Mouse (Mus musculus) lung, embryonic 14.5 days (tissue): ENCODE measurements around the gene Prss16. TPM values are rescaled to one million over a fixed set of nuclear protein-coding genes. Genes with fewer than 3 reads are reported as not detected.

Experiments used
- ATAC-seq: fragments of 200-750 bp; cut with Nextera tagmentation; 2 replicates; pipeline ENCODE4 v1.8.0; 2017; ENCODE audit warnings: mild to moderate bottlenecking, moderate TSS enrichment, moderate library complexity; ENCODE audit not compliant: insufficient read depth
- DNase-seq: peaks from one replicate; pipeline ENCODE4 v3.0.0-alpha.2; 2015
- H3K27ac ChIP-seq: fragments of 300-500 bp; sonication (generic); 2 replicates; pipeline ENCODE4 v1.5.1; 2014; ENCODE audit warnings: low read depth, mild to moderate bottlenecking, moderate library complexity
- H3K27me3 ChIP-seq: fragments of 300-500 bp; sonication (generic); 2 replicates; pipeline ENCODE4 v1.6.1; 2014; ENCODE audit warnings: low read length, control low read depth; ENCODE audit not compliant: insufficient read depth
- H3K36me3 ChIP-seq: fragments of 300-500 bp; sonication (generic); 2 replicates; pipeline ENCODE4 v1.6.1; 2014; ENCODE audit warnings: control low read depth; ENCODE audit not compliant: insufficient read depth
- H3K4me1 ChIP-seq: fragments of 300-500 bp; sonication (generic); 2 replicates; pipeline ENCODE4 v1.6.1; 2014; ENCODE audit warnings: antibody characterized with exemption, control low read depth; ENCODE audit not compliant: insufficient read depth
- H3K4me2 ChIP-seq: fragments of 300-500 bp; sonication (generic); 2 replicates; pipeline ENCODE4 v1.6.1; 2014; ENCODE audit warnings: mild to moderate bottlenecking
- H3K4me3 ChIP-seq: fragments of 300-500 bp; sonication (generic); 2 replicates; pipeline ENCODE4 v1.5.1; 2014; ENCODE audit warnings: low read depth, low read length
- H3K9ac ChIP-seq: fragments of 300-500 bp; sonication (generic); 2 replicates; pipeline ENCODE4 v1.6.1; 2014
- H3K9me3 ChIP-seq: fragments of 300-500 bp; sonication (generic); 2 replicates; pipeline ENCODE4 v1.6.1; 2016; ENCODE audit warnings: low read depth, low read length, control low read depth
- CTCF ChIP-seq: IDR thresholded peaks from 2 replicates; pipeline ENCODE4 v1.5.1; 2016; ENCODE audit warnings: antibody characterized with exemption, low read depth
- WGBS: fragments of 180-500 bp; shearing (Covaris S2); extraction: QIAGEN DNeasy Blood & Tissue Kit; methylation state at CpG from one replicate; pipeline ENCODE4 v1.1.7; 2014; 5-methylcytosine and 5-hydroxymethylcytosine counted together
- polyA plus RNA-seq: library from polyadenylated mRNA; unstranded; fragments of >200 nt; fragmentation: Nextera tagmentation; extraction: Ambion mirVana; gene quantifications from 2 replicates; pipeline ENCODE4 v1.2.1, GENCODE M21; 2014

Gene Prss16
- 1.6 and 2.0 TPM in 2 replicates for polyA plus RNA-seq

DNA sequence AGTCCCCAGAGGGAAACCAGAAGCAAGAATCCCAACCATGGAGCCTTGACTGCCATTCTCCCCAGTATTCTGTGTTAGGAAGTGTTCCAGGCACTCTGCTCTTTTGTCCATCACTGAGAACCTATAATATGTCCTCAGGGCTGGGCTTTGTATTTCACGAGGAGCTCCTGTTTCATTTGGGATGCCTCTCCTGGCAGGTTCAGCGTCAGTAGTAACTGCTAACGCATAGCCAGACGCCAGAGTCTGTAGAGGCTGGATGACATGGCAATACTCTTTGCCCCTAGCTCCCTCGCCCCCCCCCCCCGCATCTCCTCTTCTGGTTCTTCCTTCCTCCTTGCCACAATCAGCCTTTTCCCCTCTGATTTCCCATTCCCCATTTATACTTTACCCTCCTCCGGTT lies at the start of gene Prss16:
Gene Prss16 (minus strand): TSS at position 101 of the 400 bp plus-strand sequence.
- H3K27ac ChIP-seq: no peak within 1 kb of the TSS
- WGBS: 41% methylated on average over 7 of the region's 7 CpGs

DNA sequence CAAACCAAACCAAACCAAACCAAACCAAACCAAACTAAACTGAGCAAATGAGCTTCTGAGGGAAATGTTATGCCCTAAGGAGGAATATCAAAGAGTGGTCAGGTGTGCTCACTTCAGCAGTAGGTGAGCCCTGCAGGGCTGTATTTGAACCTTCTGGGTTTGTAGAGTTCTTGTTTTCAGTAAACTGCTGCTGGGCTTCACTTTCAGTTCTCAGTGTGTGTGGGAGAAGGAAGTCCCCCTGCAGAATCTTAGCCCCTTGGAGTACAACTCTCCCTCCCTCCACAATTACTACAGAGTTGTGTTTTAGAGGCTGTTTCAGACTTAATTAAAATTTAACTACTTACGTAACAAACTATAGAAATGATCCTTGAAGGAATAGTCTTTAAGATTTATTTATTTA lies 44.2 kb upstream of the Prss16 start:
- H3K4me1 ChIP-seq: no peaks in the 10 kb centered on the region
- ATAC-seq (no peak), DNase-seq (no peak)
- H3K4me3 ChIP-seq: no peak overlapping the region
- no peaks in the 10 kb centered on the region for H3K9me3 ChIP-seq
- no peak overlapping the region for H3K4me2 ChIP-seq
- 92% methylated on average over 1 of the region's 1 CpGs for WGBS
- TF ChIP-seq CTCF: no peak
- H3K9ac ChIP-seq: no peak overlapping the region
- H3K27ac ChIP-seq: no peak overlapping the region
- no peaks in the 10 kb centered on the region for H3K36me3 ChIP-seq
- no peaks in the 10 kb centered on the region for H3K27me3 ChIP-seq

More for the DNA sequence above, at the start of gene Prss16:
- TF ChIP-seq CTCF: no peak
- Histone ChIP-seq H3K36me3 (no peaks in the 10 kb centered on the region), H3K4me1 (no peaks in the 10 kb centered on the region), H3K27me3 (peaks cover 71% of the 10 kb centered on the region), H3K9me3 (no peaks in the 10 kb centered on the region), H3K9ac (no peak within 1 kb of the TSS), H3K4me3 (no peak within 1 kb of the TSS), H3K4me2 (no peak within 1 kb of the TSS)
- no peak for DNase-seq
- no peak for ATAC-seq

DNA sequence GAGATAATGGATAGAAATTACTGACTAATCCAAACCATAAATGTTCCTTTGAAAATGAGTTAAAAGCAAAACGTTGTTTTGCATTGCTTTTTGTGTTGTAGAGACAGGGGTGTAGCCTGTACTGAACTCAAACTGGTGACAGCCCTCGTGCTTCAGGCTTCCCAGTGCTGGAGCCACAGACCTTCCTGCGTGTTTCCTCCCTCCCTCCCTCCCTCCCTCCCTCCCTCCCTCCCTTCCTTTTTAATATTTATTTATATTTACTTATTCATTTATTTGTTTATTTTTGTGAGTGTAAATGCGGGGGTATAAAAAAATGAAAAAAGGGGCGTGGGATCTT lies 41.9 kb upstream of the Prss16 start:
- 8% methylated on average over 5 of the region's 5 CpGs for WGBS
- Histone ChIP-seq H3K27me3 (no peaks in the 10 kb centered on the region), H3K4me2 (peak overlapping the region; percentile 76), H3K4me1 (no peaks in the 10 kb centered on the region), H3K27ac (peak overlapping the region; percentile 87), H3K4me3 (peak overlapping the region; percentile 40), H3K36me3 (no peaks in the 10 kb centered on the region), H3K9ac (peak overlapping the region; percentile 47), H3K9me3 (no peaks in the 10 kb centered on the region)
- no peak for DNase-seq
- TF ChIP-seq CTCF: no peak
- no peak for ATAC-seq

- WGBS: under 1% methylated on average over 52 of the region's 52 CpGs
- peak; percentile 85 for TF ChIP-seq CTCF
- peak; percentile 97 for DNase-seq
- Histone ChIP-seq H3K4me2 (peak overlapping the region; percentile 76), H3K4me1 (no peaks in the 10 kb centered on the region), H3K9me3 (no peaks in the 10 kb centered on the region), H3K27me3 (no peaks in the 10 kb centered on the region), H3K36me3 (no peaks in the 10 kb centered on the region), H3K27ac (peak overlapping the region; percentile 87), H3K4me3 (peak overlapping the region; percentile 40), H3K9ac (peak overlapping the region; percentile 47)
- ATAC-seq: peak; percentile 94
Measured at GRCm38 (mm10) chr13:22050591-22051522, 41.3 kb upstream of the Prss16 start.

GRCm38 (mm10) chr13:22049737-22050440 lies 40.3 kb upstream of the Prss16 start:
- peak overlapping the region; percentile 47 for H3K9ac ChIP-seq
- no peak for TF ChIP-seq CTCF
- H3K27ac ChIP-seq: peak overlapping the region; percentile 87
- no peaks in the 10 kb centered on the region for H3K27me3 ChIP-seq
- H3K36me3 ChIP-seq: no peaks in the 10 kb centered on the region
- ATAC-seq: peak; percentile 62
- H3K4me2 ChIP-seq: peak overlapping the region; percentile 76
- under 1% methylated on average over 14 of the region's 14 CpGs for WGBS
- no peaks in the 10 kb centered on the region for H3K9me3 ChIP-seq
- peak; percentile 86 for DNase-seq
- H3K4me3 ChIP-seq: peak overlapping the region; percentile 40
- no peaks in the 10 kb centered on the region for H3K4me1 ChIP-seq

GRCm38 (mm10) chr13:22049041-22049440 lies 39.5 kb upstream of the Prss16 start:
- no peaks in the 10 kb centered on the region for H3K36me3 ChIP-seq
- DNase-seq (no peak), ATAC-seq (no peak)
- H3K4me3 ChIP-seq: no peak overlapping the region
- H3K9ac ChIP-seq: no peak overlapping the region
- peaks cover 4% of the 10 kb centered on the region; the same call in 1 of the 2 replicates for H3K4me1 ChIP-seq
- H3K27ac ChIP-seq: no peak overlapping the region
- whole genome bisulfite sequencing: 84% methylated on average over 2 of the region's 2 CpGs
- H3K4me2 ChIP-seq: no peak overlapping the region
- no peaks in the 10 kb centered on the region for H3K27me3 ChIP-seq
- no peak for TF ChIP-seq CTCF
- H3K9me3 ChIP-seq: no peaks in the 10 kb centered on the region

GRCm38 (mm10) chr13:22045311-22045710 lies 35.8 kb upstream of the Prss16 start:
- H3K36me3 ChIP-seq: no peaks in the 10 kb centered on the region
- no peak overlapping the region for H3K27ac ChIP-seq
- DNase-seq (no peak), ATAC-seq (no peak)
- H3K9ac ChIP-seq: no peak overlapping the region
- H3K4me2 ChIP-seq: no peak overlapping the region
- H3K4me1 ChIP-seq: peaks cover 4% of the 10 kb centered on the region; the same call in 1 of the 2 replicates
- no peaks in the 10 kb centered on the region for H3K27me3 ChIP-seq
- no peak overlapping the region for H3K4me3 ChIP-seq
- no peak for TF ChIP-seq CTCF
- no peaks in the 10 kb centered on the region for H3K9me3 ChIP-seq
- WGBS: 52% methylated on average over 2 of the region's 2 CpGs
